Mouse (Mus musculus) c-Kit-negative CD71-positive TER-119-positive erythroid progenitor cells, embryonic 14.5 days (primary cell): ENCODE measurements around the gene Adarb2.

Source experiments
- DNase-seq: peaks from one replicate; pipeline ENCODE4 v3.0.0-alpha.2; 2013; ENCODE audit warnings: low read depth, low spot score

Adarb2 gene

DNA sequence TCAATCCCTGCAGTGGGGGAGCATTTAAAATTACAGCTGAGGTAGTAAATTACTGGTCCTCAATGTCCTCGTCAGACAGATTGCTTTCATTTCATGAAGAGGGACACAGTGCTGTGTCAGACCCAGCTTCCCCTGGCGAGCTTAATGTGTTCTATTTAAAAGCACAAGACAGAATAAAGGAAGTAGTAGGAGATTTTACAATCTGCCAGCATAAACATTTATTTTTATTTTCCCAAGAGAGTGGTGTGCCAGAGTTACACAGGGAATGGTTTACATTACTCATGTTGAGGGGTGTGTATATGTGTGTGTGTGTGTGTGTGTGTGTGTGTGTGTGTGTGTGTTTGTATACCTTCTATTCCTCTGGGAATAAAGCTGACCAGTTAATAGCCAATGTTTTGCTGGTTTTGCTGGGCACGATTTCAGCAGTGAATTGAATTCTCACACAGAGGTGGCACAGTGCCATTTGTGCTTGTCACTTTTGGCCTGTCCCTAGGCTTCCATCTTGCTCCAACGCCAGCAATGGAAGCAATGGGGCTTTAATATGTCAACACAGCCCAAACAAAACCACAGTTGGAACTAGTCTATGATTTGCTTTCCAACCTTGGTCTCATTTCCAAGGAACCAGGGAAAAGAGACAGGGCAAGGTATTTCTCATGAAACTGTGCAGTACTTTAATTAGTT lies 282.1 kb downstream of the Adarb2 start:
- no peak for DNase-seq

DNA sequence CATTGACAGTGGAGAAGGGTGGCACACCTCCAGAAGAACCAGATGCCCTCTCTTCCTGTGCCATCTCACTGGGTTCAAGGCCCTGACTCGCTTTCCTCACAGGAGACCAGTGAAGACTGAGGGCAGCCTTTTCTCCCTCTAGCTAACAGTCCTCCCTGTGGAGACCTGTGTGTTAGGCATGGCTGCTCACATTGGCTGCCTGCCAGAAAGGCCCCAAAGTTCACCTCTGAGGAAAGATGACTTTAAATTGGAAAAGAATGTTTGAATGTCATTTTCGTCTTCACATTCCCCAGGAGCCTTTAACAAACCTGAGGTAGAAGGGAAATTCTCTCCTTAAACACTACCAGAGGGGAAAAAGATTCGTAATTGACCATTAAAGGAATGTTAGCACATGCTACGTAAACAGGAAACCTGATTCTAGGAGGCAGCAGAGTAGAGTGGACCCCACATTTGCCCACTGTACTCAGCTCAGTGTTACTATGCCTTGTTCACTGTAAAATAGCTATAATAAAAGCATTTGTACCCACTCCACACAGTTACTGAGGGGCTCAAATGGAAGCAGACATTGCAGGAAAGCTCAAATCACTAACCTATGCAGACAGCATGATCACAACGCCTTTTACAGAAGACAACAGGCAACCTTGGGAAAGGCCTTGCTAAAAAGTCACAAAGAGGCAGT lies 285.2 kb downstream of the Adarb2 start:
- DNase-seq, result no peak

DNA sequence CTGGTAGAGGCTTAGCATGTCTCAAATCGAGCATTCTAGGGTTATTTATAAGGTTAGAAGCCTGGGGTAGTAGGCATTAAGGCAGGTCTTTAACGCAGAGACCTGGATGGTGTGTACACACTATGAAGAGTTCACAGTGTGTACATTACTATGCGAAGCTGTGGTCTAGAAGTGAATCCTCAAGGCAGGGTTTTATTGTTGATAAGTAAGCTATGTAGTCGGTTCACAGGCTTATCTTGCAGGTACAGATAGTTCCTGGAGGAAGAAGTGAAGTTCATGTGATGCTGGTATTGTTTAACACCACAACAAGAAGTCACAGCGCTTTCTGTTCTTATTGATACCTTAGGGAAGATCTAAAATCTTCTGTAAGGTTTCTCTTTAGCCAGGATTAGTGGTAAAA lies 290.7 kb downstream of the Adarb2 start:
- no peak for DNase-seq

DNA sequence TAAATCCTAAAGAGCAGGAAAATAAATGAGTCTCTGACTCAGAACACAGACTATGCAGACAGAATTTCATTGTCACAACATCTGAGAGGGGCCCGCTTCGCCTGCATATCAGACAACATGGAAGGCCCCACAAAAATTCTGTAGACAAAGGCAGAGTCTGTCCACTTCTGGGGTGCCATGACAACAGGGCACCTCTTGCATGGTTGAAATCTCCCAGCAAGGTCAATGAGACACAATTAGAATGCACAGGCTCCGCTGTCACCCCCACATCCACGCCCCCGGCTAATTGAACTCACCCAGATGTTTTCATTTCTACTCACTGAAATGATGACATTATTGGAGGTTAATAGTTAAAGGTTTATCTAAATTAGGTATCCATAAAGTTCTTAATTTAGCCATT lies 296.9 kb downstream of the Adarb2 start:
- DNase-seq, result no peak

DNA sequence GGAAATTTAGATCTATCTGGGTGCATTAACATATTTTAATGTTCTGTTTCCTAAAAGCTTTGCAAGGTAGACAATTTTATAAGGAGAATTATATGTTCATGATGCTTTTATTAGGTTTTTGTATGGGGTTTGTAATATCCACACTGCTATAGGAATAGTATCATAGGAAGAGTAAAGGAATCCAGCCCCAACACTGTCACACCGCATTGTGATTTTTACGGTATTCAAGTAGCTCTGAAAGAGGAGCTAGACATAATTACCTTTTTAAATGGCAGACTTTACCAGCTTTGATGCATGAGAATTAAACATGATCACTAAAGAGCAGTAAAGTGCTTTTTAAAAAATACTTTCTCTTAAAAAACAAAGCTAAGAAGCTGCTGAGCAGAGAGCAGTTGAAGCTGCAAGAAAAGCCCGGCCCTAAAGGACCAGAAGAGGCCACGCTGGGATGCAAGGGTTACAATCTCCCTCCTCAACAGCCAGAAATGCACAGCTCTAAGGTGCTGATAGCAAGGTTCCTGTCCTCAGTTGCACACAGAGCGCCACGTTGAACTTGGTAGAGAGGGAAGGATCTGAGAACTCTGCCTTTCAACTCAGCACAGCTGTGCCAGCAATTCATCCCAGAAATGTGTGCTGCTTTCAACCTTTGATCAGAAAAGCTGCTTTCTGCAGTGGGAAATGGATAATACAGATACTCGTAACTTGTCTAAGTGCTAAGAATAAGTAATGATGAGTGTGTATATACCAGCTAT lies 308.6 kb downstream of the Adarb2 start:
- no peak for DNase-seq

DNA sequence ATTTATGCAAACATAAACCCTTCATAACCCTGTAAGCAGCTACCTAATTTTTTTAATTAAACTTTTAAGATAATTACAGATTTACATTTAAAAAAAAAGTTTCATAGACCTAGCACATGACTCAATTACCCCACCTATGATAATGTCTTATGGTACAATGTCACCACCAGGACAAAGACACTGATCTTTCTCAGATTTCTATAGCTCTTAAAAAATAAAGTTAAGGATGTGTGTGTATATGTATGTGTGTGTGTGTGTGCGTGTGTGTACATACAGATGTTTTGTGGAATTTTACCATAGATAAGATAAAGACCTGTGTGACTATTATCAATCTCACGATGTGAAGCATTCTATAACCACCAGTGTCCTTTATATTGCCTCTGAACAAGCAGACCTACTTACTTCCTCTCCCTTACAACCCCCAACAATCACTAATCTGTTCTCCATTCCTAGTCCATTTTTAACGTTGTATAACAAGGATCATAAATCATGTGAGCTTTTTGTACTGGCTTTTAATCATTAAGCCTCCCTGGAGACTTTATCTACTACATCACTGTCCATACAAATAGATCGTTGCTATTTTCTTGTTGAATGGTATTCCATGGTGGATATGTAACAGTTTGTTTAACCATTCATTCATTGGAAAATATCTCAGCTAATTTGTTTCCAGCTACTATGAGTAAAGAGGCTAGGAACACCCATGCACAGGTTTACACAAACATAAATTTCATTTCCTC lies 313.5 kb downstream of the Adarb2 start:
- DNase-seq, result no peak

DNA sequence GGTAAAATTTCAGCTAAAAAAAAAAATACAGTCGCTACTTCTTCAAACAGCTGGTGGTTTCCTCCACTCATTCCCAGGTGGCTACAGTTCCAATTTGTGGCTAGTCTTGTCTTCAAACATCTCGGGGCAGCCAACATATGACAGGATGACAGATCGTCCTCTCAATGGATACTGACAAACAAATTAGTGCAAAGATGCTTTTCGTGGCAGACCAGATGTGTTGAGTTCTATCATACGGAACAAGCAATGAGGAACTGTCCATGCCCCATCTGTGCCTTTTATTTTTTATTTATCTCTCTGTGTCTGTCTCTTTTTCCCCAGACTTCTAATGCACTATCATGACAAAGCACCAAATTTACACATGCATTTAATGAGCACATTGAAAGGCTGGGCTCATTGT lies 316.5 kb downstream of the Adarb2 start:
- DNase-seq, result no peak

DNA sequence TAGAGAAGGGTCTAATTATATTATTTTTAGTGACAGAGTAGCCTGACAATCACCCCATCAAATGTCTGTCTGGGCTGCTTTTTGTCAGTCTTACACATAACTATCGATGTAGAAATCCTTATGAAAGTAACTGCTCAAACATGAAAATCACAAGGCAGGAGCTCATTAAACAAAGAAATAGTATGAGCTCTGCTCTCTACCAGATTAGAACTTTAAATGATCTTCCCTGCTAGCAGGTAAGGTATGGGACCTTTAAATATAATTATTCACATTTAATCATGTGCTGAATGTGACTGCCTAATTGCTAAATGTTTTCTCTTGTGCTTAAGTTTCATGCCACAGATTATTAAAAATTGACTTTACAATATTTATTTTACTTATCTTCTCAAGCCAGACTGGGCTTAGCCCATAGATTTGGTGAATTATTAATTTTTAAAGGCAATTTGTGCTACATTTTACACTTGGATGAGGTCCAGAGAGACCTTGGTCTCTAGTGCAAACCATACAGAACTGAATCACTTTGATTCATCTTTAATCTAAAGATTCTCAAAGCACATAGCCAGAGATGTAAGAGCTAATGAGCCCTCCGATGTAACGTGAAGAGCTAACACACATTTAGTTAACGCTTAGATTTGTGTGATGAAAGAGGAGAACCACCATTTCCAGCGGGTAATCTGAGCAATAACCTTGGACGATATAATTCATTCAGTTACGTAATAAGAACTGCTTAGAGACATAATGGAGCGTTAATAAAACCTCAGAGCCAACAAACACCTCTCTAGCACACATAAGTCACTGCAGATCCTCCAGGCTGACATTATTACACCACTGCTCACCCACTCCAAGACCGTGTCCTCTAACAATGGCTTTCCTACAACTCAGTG lies 323.3 kb downstream of the Adarb2 start:
- no peak for DNase-seq

DNA sequence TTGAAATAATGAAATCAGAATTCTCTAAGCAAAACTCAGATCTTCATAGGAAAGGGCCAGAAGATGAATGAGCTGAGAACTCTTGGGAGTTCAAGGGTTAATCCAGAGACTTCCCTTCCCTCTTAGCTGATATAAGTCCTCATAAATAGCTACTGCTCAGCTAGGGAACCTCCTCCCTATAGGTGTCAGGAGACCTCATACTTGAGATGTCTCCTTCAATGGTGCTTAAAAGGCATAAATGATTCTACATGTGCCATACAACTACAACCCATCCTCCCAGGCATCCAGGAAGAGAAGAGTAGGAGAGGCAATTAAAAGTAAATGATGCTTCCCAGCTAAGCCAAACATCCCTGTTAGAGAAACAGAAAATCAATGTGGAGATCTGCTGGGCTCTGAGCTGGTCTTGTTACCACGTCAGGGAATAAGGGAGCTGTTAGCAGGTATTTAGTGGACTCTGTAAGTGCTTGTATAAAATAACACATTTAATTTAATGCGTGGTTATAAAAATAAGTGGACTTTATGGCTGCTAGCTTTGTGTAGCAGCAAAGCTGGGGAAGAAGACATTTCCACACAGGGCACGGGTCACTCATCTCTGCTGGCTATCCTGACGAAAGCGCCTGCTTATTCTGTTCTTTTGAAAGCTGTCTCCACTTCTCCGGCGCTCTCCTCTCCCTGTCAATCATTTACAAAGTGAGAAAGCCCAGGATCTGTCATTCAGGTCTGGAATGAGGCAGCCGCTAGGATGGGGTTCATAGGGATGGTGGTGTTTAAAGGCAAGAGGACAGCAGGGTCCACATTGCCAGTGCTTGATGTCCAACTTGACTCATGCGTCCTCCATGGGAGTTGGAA lies 331.8 kb downstream of the Adarb2 start:
- no peak for DNase-seq

DNA sequence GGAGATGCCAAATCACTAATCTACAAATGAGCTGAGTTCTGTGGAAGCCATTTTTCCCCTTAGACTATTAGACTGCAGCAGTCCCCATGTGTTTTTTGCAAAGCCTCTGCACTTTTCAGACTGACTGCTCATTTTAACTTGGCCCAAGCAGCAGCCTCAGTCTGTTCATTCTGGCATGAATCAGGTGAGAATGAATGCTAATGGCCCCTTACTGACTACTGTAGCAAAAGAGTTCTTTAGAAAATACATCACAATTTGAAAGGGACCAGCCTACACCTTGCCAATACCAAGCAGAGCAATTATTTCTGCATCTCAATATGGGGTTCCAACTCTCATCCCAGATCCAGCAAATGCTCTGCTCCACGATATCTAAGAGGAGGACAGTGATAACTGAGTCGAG lies 335.8 kb downstream of the Adarb2 start:
- no peak for DNase-seq

DNA sequence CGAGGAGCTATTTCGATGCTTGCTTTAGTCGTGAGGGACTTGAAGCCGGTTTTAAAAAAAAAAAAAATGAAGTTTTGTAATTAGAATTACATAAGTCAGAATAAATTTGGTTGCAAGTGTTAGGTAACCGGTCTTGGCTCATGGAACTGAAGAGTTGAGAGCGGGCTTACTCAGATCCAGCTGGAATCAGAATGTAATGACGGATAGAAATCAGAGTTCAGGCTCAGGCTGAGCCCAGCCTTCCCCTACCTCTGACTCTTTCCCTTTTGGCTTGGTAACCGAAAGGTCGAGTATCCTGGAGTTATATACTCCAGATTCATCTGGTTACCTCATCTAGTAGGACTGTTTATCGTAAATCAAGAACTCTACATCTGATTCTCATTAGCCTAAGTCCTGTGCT lies 336.2 kb downstream of the Adarb2 start:
- DNase-seq, result no peak

DNA sequence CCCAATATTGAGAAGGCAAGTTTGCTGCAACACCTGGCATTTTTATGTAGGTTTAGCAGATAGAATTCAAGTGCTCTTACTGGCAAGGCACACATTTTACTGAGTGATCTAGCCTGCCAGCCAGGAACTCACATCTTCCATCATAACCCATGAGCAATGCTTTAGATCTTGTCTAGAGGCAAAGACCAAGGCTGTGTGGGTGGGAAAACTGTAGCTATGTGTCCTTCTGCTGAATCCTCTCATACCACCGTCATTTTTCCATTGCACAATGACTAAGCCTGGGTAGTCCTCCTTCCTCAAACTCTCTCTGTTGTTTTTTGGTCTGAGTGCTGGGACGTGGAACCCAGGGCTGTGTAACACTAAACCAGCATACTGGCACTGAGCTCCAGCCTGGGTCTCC lies 340.0 kb downstream of the Adarb2 start:
- DNase-seq, result no peak

DNA sequence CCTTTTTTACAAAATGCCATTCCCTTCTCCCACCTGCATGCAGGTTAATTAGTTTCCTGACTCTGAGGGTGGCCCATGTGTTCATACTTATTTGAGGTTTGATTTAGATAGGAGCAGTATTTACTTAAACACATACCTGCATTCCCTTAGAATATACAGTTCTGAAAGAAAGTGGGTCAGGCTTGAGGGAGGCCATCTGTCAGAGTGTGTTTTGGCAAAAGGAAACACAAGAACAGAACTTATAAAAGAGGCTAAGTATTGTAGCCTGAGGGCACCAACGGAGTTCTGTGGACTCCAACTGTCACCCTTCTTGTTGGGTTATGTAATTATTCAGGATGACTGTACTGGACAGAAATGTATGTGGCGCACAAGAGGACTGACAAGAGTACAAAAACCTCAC lies 349.6 kb downstream of the Adarb2 start:
- DNase-seq, result no peak

DNA sequence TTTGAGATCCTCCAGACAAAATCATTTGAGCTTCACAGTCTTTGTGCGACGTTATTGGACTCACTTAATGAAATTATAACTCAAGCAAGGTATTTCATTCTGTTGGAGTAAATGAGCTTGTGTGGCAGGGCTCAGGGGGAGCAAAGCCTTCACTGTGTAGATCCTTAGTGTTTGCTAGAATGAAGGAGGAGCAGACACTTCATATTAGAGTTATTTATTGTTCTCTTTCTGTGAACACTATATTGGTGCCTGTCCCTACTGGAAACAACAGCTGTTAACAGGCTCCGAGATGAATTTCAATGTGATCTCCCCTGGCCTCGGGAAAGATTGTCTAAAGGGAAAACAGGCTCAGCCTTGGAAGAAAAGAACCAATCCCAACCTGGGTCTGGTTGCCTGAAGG lies 355.1 kb downstream of the Adarb2 start:
- DNase-seq, result no peak

DNA sequence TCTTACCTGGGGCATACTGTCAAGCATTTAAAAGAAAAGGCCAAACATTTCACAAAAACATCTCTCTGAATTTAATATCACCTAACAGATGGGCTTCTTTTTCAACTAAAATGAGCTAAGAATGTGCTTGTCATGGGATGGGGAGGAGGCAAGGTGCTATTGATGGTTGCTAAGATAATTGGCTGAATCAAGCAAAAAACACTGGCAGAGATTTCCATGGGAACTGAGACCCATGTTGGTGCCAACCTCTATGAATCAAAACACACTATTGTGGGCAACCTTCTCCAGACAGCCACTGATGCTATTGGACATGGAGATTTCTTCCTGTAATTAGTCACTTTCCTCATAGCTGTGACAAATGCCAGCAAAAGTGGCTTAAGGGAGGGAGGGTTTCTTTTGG lies 357.8 kb downstream of the Adarb2 start:
- DNase-seq, result no peak

DNA sequence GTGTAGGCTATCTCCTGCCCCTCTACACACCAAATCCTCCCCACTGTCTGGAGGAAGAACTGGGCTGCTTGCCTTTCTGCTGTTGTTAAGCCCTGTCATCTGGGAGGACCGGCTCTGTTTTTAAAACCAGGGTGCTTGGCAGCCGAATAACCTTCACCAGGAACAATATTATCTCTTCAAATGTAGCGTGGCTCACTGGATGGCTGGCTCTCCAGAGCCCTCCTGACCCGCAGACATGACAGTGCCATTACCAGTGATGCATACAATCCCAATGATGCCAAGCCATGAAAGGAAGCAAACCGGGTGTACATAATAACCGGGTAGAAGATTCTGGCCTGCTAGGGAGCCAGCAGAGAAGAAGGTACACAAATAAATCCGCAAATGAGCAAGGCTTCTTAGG lies 360.5 kb downstream of the Adarb2 start:
- no peak for DNase-seq

DNA sequence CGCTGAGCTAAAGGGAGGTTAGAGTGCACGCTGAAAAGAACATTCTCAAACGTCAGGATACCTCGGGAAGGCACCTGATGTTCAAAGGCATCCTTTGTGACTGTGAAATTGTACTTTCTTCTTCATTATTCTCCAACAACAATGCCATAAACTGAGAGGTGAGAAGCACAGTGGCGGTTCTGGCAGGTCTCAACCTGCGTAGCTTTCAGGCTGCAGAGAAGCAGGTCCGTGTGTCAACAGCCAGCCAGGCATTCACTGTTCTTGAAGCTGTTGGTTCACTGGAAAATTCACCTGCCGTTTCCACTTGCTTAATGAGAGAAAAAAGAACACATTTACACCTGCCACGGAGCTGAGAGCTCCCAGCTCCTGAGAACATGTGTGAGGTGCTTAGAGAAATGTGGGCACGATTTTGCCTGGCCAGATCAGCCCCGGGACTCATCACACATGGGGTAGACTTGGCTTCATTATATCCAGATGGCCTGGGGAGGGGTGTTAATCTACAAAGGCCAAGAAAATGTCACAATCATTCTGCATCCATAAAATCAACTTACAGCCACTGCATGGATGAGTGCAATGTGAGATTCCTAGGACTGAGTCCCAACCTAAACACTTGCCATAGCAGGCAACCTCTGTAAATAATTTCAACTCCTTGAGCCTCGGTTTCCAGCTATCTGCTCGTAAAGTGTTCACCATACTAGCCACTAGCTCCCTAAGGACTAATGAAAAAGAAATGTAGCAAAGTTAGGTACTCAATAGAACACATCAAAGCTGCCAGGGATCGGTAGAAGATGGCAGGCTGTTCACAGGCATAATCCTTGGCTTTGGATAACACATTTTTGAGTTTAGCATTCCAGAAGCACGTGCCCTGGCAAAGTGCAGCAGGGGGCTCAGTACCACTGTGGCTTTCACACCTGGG lies 364.7 kb downstream of the Adarb2 start:
- no peak for DNase-seq

DNA sequence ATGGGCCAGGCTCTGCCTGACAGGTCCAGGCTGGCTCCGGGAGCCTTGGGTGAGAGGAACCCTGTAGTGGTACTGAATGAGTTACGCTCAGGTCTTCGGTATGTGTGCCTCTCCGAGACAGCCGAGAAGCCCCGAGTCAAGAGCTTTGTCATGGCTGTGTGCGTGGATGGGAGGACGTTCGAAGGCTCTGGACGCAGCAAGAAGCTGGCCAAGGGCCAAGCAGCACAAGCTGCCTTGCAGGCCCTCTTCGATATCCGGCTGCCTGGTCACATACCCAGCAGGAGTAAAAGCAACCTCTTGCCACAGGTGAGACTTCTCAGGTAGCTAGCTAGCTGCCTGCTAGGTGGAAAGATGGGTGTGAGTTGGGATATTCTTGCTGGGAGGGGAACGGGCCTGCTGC lies 367.6 kb downstream of the Adarb2 start:
- no peak for DNase-seq

DNA sequence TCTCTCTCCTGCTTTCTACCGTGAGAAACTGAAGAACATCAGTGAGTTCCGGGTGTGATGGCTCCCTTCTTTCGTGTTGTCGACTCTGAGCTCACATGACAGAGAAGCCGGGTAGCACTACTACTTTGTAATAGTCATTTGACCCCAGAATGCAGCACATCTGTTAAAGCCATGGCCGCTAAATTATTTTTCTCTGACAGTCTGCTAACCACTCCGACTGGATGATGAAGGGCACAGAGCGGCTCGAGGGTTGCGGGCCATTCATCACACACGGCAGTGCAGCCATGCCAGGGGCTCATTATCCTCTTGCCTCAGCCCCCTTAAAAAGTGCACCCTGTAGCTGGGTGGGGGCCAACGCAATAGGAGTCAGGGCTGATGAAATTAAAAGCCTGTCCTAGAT lies 371.2 kb downstream of the Adarb2 start:
- DNase-seq, result no peak
